Mouse (Mus musculus) lung, embryonic 16.5 days (tissue): ENCODE measurements at regions not wholly inside any gene's neighbourhood (a gene's known extent, or its start where the extent isn't known, plus 50 kb on each side); places are given as distances from the start of the nearest gene placed in this dataset.

Source experiments
- ATAC-seq: fragments of 200-750 bp; cut with Nextera tagmentation; 2 replicates; pipeline ENCODE4 v1.8.0; 2017; ENCODE audit warnings: low read depth, mild to moderate bottlenecking, moderate library complexity
- H3K27ac ChIP-seq: fragments of 300-500 bp; sonication (generic); 2 replicates; pipeline ENCODE4 v1.5.1; 2014; ENCODE audit warnings: mild to moderate bottlenecking, control low read depth, low read length
- H3K27me3 ChIP-seq: fragments of 300-500 bp; sonication (generic); 2 replicates; pipeline ENCODE4 v1.6.1; 2014; ENCODE audit warnings: low read depth, low read length, mixed read lengths; ENCODE audit not compliant: control insufficient read depth, insufficient read depth
- H3K36me3 ChIP-seq: fragments of 300-500 bp; sonication (generic); 2 replicates; pipeline ENCODE4 v1.6.1; 2014; ENCODE audit warnings: low read length; ENCODE audit not compliant: control insufficient read depth, insufficient read depth
- H3K4me1 ChIP-seq: fragments of 300-500 bp; sonication (generic); replicated peaks from 2 replicates; pipeline ENCODE4 v1.6.1; 2014; ENCODE audit warnings: low read length, mixed read lengths; ENCODE audit not compliant: control insufficient read depth, insufficient read depth
- H3K4me2 ChIP-seq: fragments of 300-500 bp; sonication (generic); 2 replicates; pipeline ENCODE4 v1.6.1; 2014; ENCODE audit warnings: low read depth, low read length, control low read depth
- H3K4me3 ChIP-seq: fragments of 300-500 bp; sonication (generic); 2 replicates; pipeline ENCODE4 v1.5.1; 2014; ENCODE audit warnings: mild to moderate bottlenecking, low read length, control low read depth
- H3K9ac ChIP-seq: fragments of 300-500 bp; sonication (generic); 2 replicates; pipeline ENCODE4 v1.6.1; 2014; ENCODE audit warnings: low read length, control low read depth
- H3K9me3 ChIP-seq: fragments of 300-500 bp; sonication (generic); 2 replicates; pipeline ENCODE4 v1.6.1; 2016; ENCODE audit warnings: low read length; ENCODE audit not compliant: control insufficient read depth
- WGBS: fragments of 180-500 bp; shearing (Covaris S2); extraction: QIAGEN DNeasy Blood & Tissue Kit; methylation state at CpG from one replicate; pipeline ENCODE4 v1.1.7; 2014; 5-methylcytosine and 5-hydroxymethylcytosine counted together

GRCm38 (mm10) chr13:6255303-6255702, 292.6 kb upstream of the Pitrm1 start:
- Histone ChIP-seq H3K9ac (no peak overlapping the region), H3K4me1 (peaks cover 2% of the 10 kb centered on the region; the same call in 1 of the 2 replicates), H3K27me3 (no peaks in the 10 kb centered on the region), H3K27ac (no peak overlapping the region), H3K4me2 (no peak overlapping the region), H3K9me3 (no peaks in the 10 kb centered on the region), H3K36me3 (no peaks in the 10 kb centered on the region), H3K4me3 (no peak overlapping the region)
- WGBS, result 83% methylated on average over 5 of the region's 5 CpGs
- ATAC-seq, result no peak

- no peak overlapping the region for H3K4me2 ChIP-seq
- H3K4me1 ChIP-seq, result peaks cover 2% of the 10 kb centered on the region; the same call in 1 of the 2 replicates
- no peaks in the 10 kb centered on the region for H3K36me3 ChIP-seq
- H3K27me3 ChIP-seq, result no peaks in the 10 kb centered on the region
- H3K9ac ChIP-seq, result no peak overlapping the region
- H3K4me3 ChIP-seq, result no peak overlapping the region
- no peaks in the 10 kb centered on the region for H3K9me3 ChIP-seq
- no peak overlapping the region for H3K27ac ChIP-seq
- no peak for ATAC-seq
Observed at GRCm38 (mm10) chr13:6255728-6256496, 292.0 kb upstream of the Pitrm1 start.

- no peak overlapping the region for H3K27ac ChIP-seq
- H3K4me3 ChIP-seq, result no peak overlapping the region
- no peaks in the 10 kb centered on the region for H3K9me3 ChIP-seq
- no peak overlapping the region for H3K4me2 ChIP-seq
- 62% methylated on average over 1 of the region's 1 CpGs for WGBS
- no peaks in the 10 kb centered on the region for H3K36me3 ChIP-seq
- no peak overlapping the region for H3K9ac ChIP-seq
- no peak for ATAC-seq
- no peaks in the 10 kb centered on the region for H3K4me1 ChIP-seq
- no peaks in the 10 kb centered on the region for H3K27me3 ChIP-seq
Observed at GRCm38 (mm10) chr13:6258456-6258855, 289.5 kb upstream of the Pitrm1 start.

- 76% methylated on average over 3 of the region's 3 CpGs for WGBS
- Histone ChIP-seq H3K4me3 (no peak overlapping the region), H3K36me3 (no peaks in the 10 kb centered on the region), H3K4me2 (no peak overlapping the region), H3K27me3 (no peaks in the 10 kb centered on the region), H3K9me3 (no peaks in the 10 kb centered on the region), H3K9ac (no peak overlapping the region), H3K27ac (no peak overlapping the region), H3K4me1 (no peaks in the 10 kb centered on the region)
- no peak for ATAC-seq
Observed at GRCm38 (mm10) chr13:6260321-6260865, 287.6 kb upstream of the Pitrm1 start.

GRCm38 (mm10) chr13:6261458-6261857, 286.5 kb upstream of the Pitrm1 start:
- WGBS, result 78% methylated on average over 4 of the region's 4 CpGs
- Histone ChIP-seq H3K27me3 (no peaks in the 10 kb centered on the region), H3K4me2 (no peak overlapping the region), H3K9ac (no peak overlapping the region), H3K27ac (no peak overlapping the region), H3K4me3 (no peak overlapping the region), H3K36me3 (no peaks in the 10 kb centered on the region), H3K9me3 (no peaks in the 10 kb centered on the region), H3K4me1 (no peaks in the 10 kb centered on the region)
- ATAC-seq, result no peak

GRCm38 (mm10) chr13:6270546-6270945, 277.4 kb upstream of the Pitrm1 start:
- no peak overlapping the region for H3K27ac ChIP-seq
- no peaks in the 10 kb centered on the region for H3K36me3 ChIP-seq
- no peaks in the 10 kb centered on the region for H3K27me3 ChIP-seq
- no peak overlapping the region for H3K4me3 ChIP-seq
- no peak overlapping the region for H3K9ac ChIP-seq
- ATAC-seq, result no peak
- WGBS, result 93% methylated on average over 1 of the region's 1 CpGs
- no peak overlapping the region for H3K4me2 ChIP-seq
- no peaks in the 10 kb centered on the region for H3K9me3 ChIP-seq
- H3K4me1 ChIP-seq, result no peaks in the 10 kb centered on the region

- Histone ChIP-seq H3K27ac (no peak overlapping the region), H3K9ac (no peak overlapping the region), H3K36me3 (no peaks in the 10 kb centered on the region), H3K4me1 (no peaks in the 10 kb centered on the region), H3K9me3 (no peaks in the 10 kb centered on the region), H3K4me3 (no peak overlapping the region), H3K4me2 (no peak overlapping the region), H3K27me3 (no peaks in the 10 kb centered on the region)
- WGBS, result 84% methylated on average over 1 of the region's 1 CpGs
- ATAC-seq, result no peak
Observed at GRCm38 (mm10) chr13:6272932-6273331, 275.0 kb upstream of the Pitrm1 start.

- no peak overlapping the region for H3K27ac ChIP-seq
- no peak overlapping the region for H3K4me3 ChIP-seq
- no peaks in the 10 kb centered on the region for H3K4me1 ChIP-seq
- no peaks in the 10 kb centered on the region for H3K27me3 ChIP-seq
- ATAC-seq, result no peak
- 94% methylated on average over 1 of the region's 1 CpGs for WGBS
- no peak overlapping the region for H3K4me2 ChIP-seq
- no peak overlapping the region for H3K9ac ChIP-seq
- H3K9me3 ChIP-seq, result no peaks in the 10 kb centered on the region
- H3K36me3 ChIP-seq, result no peaks in the 10 kb centered on the region
Observed at GRCm38 (mm10) chr13:6280073-6280472, 267.9 kb upstream of the Pitrm1 start.

- Histone ChIP-seq H3K9ac (no peak overlapping the region), H3K9me3 (no peaks in the 10 kb centered on the region), H3K4me3 (no peak overlapping the region), H3K36me3 (no peaks in the 10 kb centered on the region), H3K4me1 (no peaks in the 10 kb centered on the region), H3K27me3 (no peaks in the 10 kb centered on the region), H3K4me2 (no peak overlapping the region), H3K27ac (no peak overlapping the region)
- 77% methylated on average over 6 of the region's 6 CpGs for WGBS
- no peak for ATAC-seq
Observed at GRCm38 (mm10) chr13:6288109-6288508, 259.8 kb upstream of the Pitrm1 start.
